24 mouse cellular contexts compared by ENCODE assay signal in the genomic region with DNA sequence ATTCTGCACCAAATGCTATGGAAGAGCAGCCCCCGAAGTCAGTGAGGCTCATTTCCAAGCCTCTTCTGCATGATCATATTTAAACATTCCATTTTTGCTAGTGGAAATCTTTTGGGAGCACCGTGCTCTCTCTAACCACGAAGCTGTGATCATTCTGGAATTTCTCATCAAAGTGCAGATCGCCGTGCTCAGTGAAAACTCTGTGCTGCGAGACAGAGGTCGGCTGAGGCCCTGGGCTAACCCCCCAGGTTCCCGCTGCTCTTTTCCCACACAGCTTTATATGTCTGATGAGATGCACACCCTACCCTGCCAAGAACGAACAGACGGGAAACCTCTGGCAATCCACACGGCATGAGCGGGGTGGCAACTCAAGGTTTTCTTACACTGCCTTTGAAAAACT.
A peak's percentile ranks its signal among the peaks of the same experiment; 100 is the strongest.
DNase-seq lines count a peak whose midpoint lies in the region; ATAC-seq and TF ChIP-seq lines count a peak whose summit lies in the region.
"Had no signal": no experiment of that assay in that cellular context is flagged by ENCODE, and none has a peak within 500 bp of the region (broad histone marks: within the 10 kb centered on the region; RNA-seq: fewer than 3 reads in every experiment).

No protein-coding gene starts in this region.

- ATAC-seq in forebrain, embryonic 12.5 days (ENCODE audit: low FRiP score): no peak
- peak; percentile 89 for ATAC-seq in forebrain, postnatal 0 days
- ATAC-seq: inflammation-experienced regulatory T-cells, adult 6 months had no signal

- intact Hi-C loops in heart, postnatal 14 days (cut with DNase I): no loop called here

- H3K4me1 ChIP-seq in forebrain, embryonic 10.5 days: peaks cover 62% of the 10 kb centered on the region
- H3K4me1 ChIP-seq in forebrain, embryonic 12.5 days: peaks cover 27% of the 10 kb centered on the region
- peaks cover 11% of the 10 kb centered on the region; the same call in 1 of the 2 replicates for H3K4me1 ChIP-seq in forebrain, postnatal 0 days (ENCODE audit: insufficient read depth)
- H3K4me1 ChIP-seq: heart, embryonic 15.5 days had no signal

- no peak overlapping the region for H3K9ac ChIP-seq in forebrain, embryonic 12.5 days
- no peak overlapping the region for H3K9ac ChIP-seq in forebrain, postnatal 0 days
- H3K9ac ChIP-seq: heart, embryonic 15.5 days; midbrain, embryonic 12.5 days had no signal

- H3K9me3 ChIP-seq in forebrain, embryonic 10.5 days: no peaks in the 10 kb centered on the region
- no peaks in the 10 kb centered on the region for H3K9me3 ChIP-seq in forebrain, embryonic 12.5 days
- H3K9me3 ChIP-seq in forebrain, postnatal 0 days (ENCODE audit: low read length): no peaks in the 10 kb centered on the region
- H3K9me3 ChIP-seq: heart, embryonic 15.5 days; hindbrain, embryonic 10.5 days; midbrain, embryonic 12.5 days had no signal

- H3K36me3 ChIP-seq in forebrain, embryonic 10.5 days (replicated peaks): no peaks in the 10 kb centered on the region
- H3K36me3 ChIP-seq in forebrain, embryonic 12.5 days (replicated peaks): no peaks in the 10 kb centered on the region
- no peaks in the 10 kb centered on the region for H3K36me3 ChIP-seq in forebrain, postnatal 0 days (ENCODE audit: insufficient read depth)
- H3K36me3 ChIP-seq: heart, embryonic 15.5 days; hindbrain, embryonic 10.5 days; midbrain, embryonic 12.5 days had no signal

- 82% methylated on average over 12 of the region's 12 CpGs for WGBS in forebrain, embryonic 10.5 days
- 75% methylated on average over 12 of the region's 12 CpGs for WGBS in forebrain, embryonic 12.5 days
- 33% methylated on average over 12 of the region's 12 CpGs for WGBS in forebrain, postnatal 0 days

- no peak for DNase-seq in forebrain, embryonic 10.5 days (ENCODE audit: extremely low spot score, low spot score)
- DNase-seq in layer of hippocampus, postnatal 14 days (ENCODE audit: low spot score in 2 of 2): peak; percentile 36 to 40
- no peak for DNase-seq in layer of hippocampus, adult 11-12 months (ENCODE audit: low spot score)
- DNase-seq in right cerebral cortex, adult 18-20 months: peak; percentile 39
- no peak for DNase-seq in right cerebral cortex, adult 2 months (ENCODE audit: low spot score in 2 of 2)
- peak; percentile 68 for DNase-seq in forebrain, postnatal 0 days
- no peak for DNase-seq in heart, postnatal 14 days
- DNase-seq: adrenal gland, postnatal 25 days; cerebellum, adult 9-10 months; embryo, embryonic 11 days; heart, adult 2 months; kidney, adult 8-10 months; kidney, postnatal 25 days; lung, adult 2 months; retina, postnatal 1 day; thymus, postnatal 14 days had no signal

- no peak overlapping the region for H3K4me3 ChIP-seq in forebrain, embryonic 10.5 days
- H3K4me3 ChIP-seq in forebrain, embryonic 12.5 days (replicated peaks): no peak overlapping the region
- no peak overlapping the region for H3K4me3 ChIP-seq in forebrain, postnatal 0 days (ENCODE audit: low read depth, low read length)
- H3K4me3 ChIP-seq: heart, adult 2 months; heart, embryonic 15.5 days; hindbrain, embryonic 10.5 days; midbrain, embryonic 12.5 days had no signal

- peak overlapping the region; percentile 30; the same call in 1 of the 2 replicates for H3K27ac ChIP-seq in forebrain, embryonic 10.5 days
- no peak overlapping the region for H3K27ac ChIP-seq in forebrain, embryonic 12.5 days
- peak overlapping the region; percentile 45; the same call in 1 of the 2 replicates for H3K27ac ChIP-seq in forebrain, postnatal 0 days (ENCODE audit: low read depth, low read length)
- H3K27ac ChIP-seq: heart, adult 2 months; heart, embryonic 15.5 days; hindbrain, embryonic 10.5 days; macrophage; midbrain, embryonic 12.5 days; stomach, postnatal 0 days had no signal

- no peaks in the 10 kb centered on the region for H3K27me3 ChIP-seq in forebrain, embryonic 10.5 days (ENCODE audit: poor library complexity, severe bottlenecking)
- no peaks in the 10 kb centered on the region for H3K27me3 ChIP-seq in forebrain, embryonic 12.5 days
- H3K27me3 ChIP-seq in forebrain, postnatal 0 days (ENCODE audit: insufficient read depth, low read length): no peaks in the 10 kb centered on the region
- H3K27me3 ChIP-seq: heart, embryonic 15.5 days had no signal

- TF ChIP-seq CTCF in forebrain, postnatal 0 days (IDR thresholded peaks at IDR 0.05; ENCODE audit: low read depth): no peak

- no peak overlapping the region for H3K4me2 ChIP-seq in forebrain, embryonic 12.5 days
- H3K4me2 ChIP-seq in forebrain, postnatal 0 days (ENCODE audit: low read depth): no peak overlapping the region; the same call in 1 of the 2 replicates
- H3K4me2 ChIP-seq: heart, embryonic 15.5 days; liver, embryonic 11.5 days; midbrain, embryonic 12.5 days had no signal

Comparison
In these comparisons a context has a peak if more than half of its experiments do, and no peak if none do; other contexts are left out.
1. DNase-seq: peak in layer of hippocampus, postnatal 14 days (2 of 2), right cerebral cortex, adult 18-20 months (single experiment) and forebrain, postnatal 0 days (single experiment); none in forebrain, embryonic 10.5 days (single experiment), layer of hippocampus, adult 11-12 months (single experiment), right cerebral cortex, adult 2 months (0 of 2) and heart, postnatal 14 days (0 of 2).